Mouse (Mus musculus) heart, embryonic 16.5 days (tissue): ENCODE data around the gene Ppp1r13b. TPM values are rescaled to one million over a fixed set of nuclear protein-coding genes. Genes with fewer than 3 reads are reported as not detected.

Source experiments
- ATAC-seq: fragments of 200-750 bp; cut with Nextera tagmentation; replicated peaks from 2 replicates; pipeline ENCODE4 v1.8.0; 2017; ENCODE audit warnings: moderate number of reproducible peaks; ENCODE audit not compliant: insufficient read depth, low FRiP score; ENCODE audit errors: extremely low read depth
- H3K27ac ChIP-seq: fragments of 300-500 bp; sonication (generic); 2 replicates; pipeline ENCODE4 v1.5.1; 2014; ENCODE audit warnings: mild to moderate bottlenecking, low read length, control low read depth, moderate library complexity
- H3K27me3 ChIP-seq: fragments of 300-500 bp; sonication (generic); 2 replicates; pipeline ENCODE4 v1.6.1; 2014; ENCODE audit warnings: low read length, mixed read lengths; ENCODE audit not compliant: control insufficient read depth, insufficient read depth
- H3K36me3 ChIP-seq: fragments of 300-500 bp; sonication (generic); 2 replicates; pipeline ENCODE4 v1.6.1; 2014; ENCODE audit not compliant: control insufficient read depth, insufficient read depth
- H3K4me1 ChIP-seq: fragments of 300-500 bp; sonication (generic); 2 replicates; pipeline ENCODE4 v1.6.1; 2014; ENCODE audit warnings: low read length, mixed read lengths; ENCODE audit not compliant: control insufficient read depth, insufficient read depth
- H3K4me2 ChIP-seq: fragments of 300-500 bp; sonication (generic); 2 replicates; pipeline ENCODE4 v1.6.1; 2014; ENCODE audit warnings: low read depth, mild to moderate bottlenecking, control low read depth, low read length
- H3K4me3 ChIP-seq: fragments of 300-500 bp; sonication (generic); 2 replicates; pipeline ENCODE4 v1.5.1; 2014; ENCODE audit warnings: mild to moderate bottlenecking, control low read depth, low read length
- H3K9ac ChIP-seq: fragments of 300-500 bp; sonication (generic); 2 replicates; pipeline ENCODE4 v1.6.1; 2014; ENCODE audit warnings: low read length, control low read depth
- H3K9me3 ChIP-seq: fragments of 300-500 bp; sonication (generic); replicated peaks from 2 replicates; pipeline ENCODE4 v1.6.1; 2016; ENCODE audit warnings: low read length; ENCODE audit not compliant: control insufficient read depth
- WGBS: fragments of 180-500 bp; shearing (Covaris S2); extraction: QIAGEN DNeasy Blood & Tissue Kit; methylation state at CpG from one replicate; pipeline ENCODE4 v1.1.7; 2014; 5-methylcytosine and 5-hydroxymethylcytosine counted together
- polyA plus RNA-seq: library from polyadenylated mRNA; unstranded; fragments of >200 nt; fragmentation: Nextera tagmentation; extraction: Ambion mirVana; gene quantifications from 2 replicates; pipeline ENCODE4 v1.2.1, GENCODE M21; 2015

Gene Ppp1r13b
- polyA plus RNA-seq, 1 experiment from 2014 or later, result 11.2 TPM

DNA sequence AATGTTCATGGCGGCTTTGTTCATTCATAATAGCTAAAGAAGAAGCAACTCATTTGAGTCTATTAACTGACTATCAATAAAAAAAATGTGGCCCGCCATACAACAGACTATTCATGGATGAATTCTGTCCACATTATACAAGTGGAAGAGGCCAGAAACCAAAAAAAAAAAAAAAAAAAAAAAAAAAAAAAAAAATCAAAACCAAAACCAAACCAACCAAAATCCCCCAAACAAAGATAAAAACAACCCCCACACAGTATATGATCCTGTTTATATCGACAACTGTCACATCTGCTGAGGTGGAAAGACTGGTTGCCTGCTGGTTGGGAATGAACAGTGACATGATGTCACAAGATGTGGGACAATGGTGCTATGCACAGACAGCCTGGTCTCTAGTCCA lies 32.4 kb downstream of the Ppp1r13b start:
- WGBS, result 86% methylated on average over 3 of the region's 3 CpGs
- Histone ChIP-seq H3K27ac (no peak overlapping the region), H3K27me3 (no peaks in the 10 kb centered on the region)

GRCm38 (mm10) chr12:111874601-111875140 lies 33.2 kb downstream of the Ppp1r13b start:
- Histone ChIP-seq H3K4me1 (peaks cover 3% of the 10 kb centered on the region; the same call in 1 of the 2 replicates), H3K27me3 (no peaks in the 10 kb centered on the region), H3K9ac (no peak overlapping the region), H3K27ac (no peak overlapping the region), H3K4me2 (no peak overlapping the region), H3K36me3 (peaks cover 2% of the 10 kb centered on the region; the same call in 1 of the 2 replicates), H3K4me3 (no peak overlapping the region), H3K9me3 (no peaks in the 10 kb centered on the region)
- WGBS, result 79% methylated on average over 1 of the region's 1 CpGs
- no peak for ATAC-seq

More for the DNA sequence above, 32.4 kb downstream of the Ppp1r13b start:
- H3K9ac ChIP-seq, result no peak overlapping the region
- ATAC-seq, result no peak
- H3K4me3 ChIP-seq, result no peak overlapping the region
- H3K4me1 ChIP-seq, result peaks cover 3% of the 10 kb centered on the region; the same call in 1 of the 2 replicates
- H3K36me3 ChIP-seq, result peaks cover 2% of the 10 kb centered on the region; the same call in 1 of the 2 replicates
- H3K9me3 ChIP-seq, result no peaks in the 10 kb centered on the region
- no peak overlapping the region for H3K4me2 ChIP-seq

- no peaks in the 10 kb centered on the region for H3K27me3 ChIP-seq
- H3K4me2 ChIP-seq, result no peak overlapping the region
- ATAC-seq, result no peak
- peaks cover 9% of the 10 kb centered on the region; the same call in 1 of the 2 replicates for H3K36me3 ChIP-seq
- no peak overlapping the region for H3K9ac ChIP-seq
- H3K4me3 ChIP-seq, result no peak overlapping the region
- H3K9me3 ChIP-seq, result no peaks in the 10 kb centered on the region
- no peak overlapping the region for H3K27ac ChIP-seq
- WGBS, result 81% methylated on average over 5 of the region's 5 CpGs
- H3K4me1 ChIP-seq, result peaks cover 3% of the 10 kb centered on the region; the same call in 1 of the 2 replicates
Measured at GRCm38 (mm10) chr12:111872079-111872478, 35.8 kb downstream of the Ppp1r13b start.

- H3K4me3 ChIP-seq, result no peak overlapping the region
- WGBS, result 90% methylated on average over 7 of the region's 7 CpGs
Measured at GRCm38 (mm10) chr12:111870811-111871210, 37.1 kb downstream of the Ppp1r13b start.

GRCm38 (mm10) chr12:111869806-111870205 lies 38.1 kb downstream of the Ppp1r13b start:
- H3K27ac ChIP-seq, result no peak overlapping the region
- no peaks in the 10 kb centered on the region for H3K4me1 ChIP-seq
- no peak overlapping the region for H3K4me2 ChIP-seq
- no peak overlapping the region for H3K4me3 ChIP-seq
- H3K36me3 ChIP-seq, result peaks cover 14% of the 10 kb centered on the region; the same call in 1 of the 2 replicates
- H3K9ac ChIP-seq, result no peak overlapping the region
- no peaks in the 10 kb centered on the region for H3K27me3 ChIP-seq
- H3K9me3 ChIP-seq, result no peaks in the 10 kb centered on the region
- no peak for ATAC-seq
- 92% methylated on average over 1 of the region's 1 CpGs for whole genome bisulfite sequencing

More at GRCm38 (mm10) chr12:111870811-111871210, 37.1 kb downstream of the Ppp1r13b start:
- H3K9ac ChIP-seq, result no peak overlapping the region
- no peaks in the 10 kb centered on the region for H3K9me3 ChIP-seq
- H3K27ac ChIP-seq, result no peak overlapping the region
- H3K4me2 ChIP-seq, result no peak overlapping the region
- no peak for ATAC-seq
- H3K36me3 ChIP-seq, result peaks cover 12% of the 10 kb centered on the region; the same call in 1 of the 2 replicates
- H3K4me1 ChIP-seq, result peaks cover 2% of the 10 kb centered on the region; the same call in 1 of the 2 replicates
- no peaks in the 10 kb centered on the region for H3K27me3 ChIP-seq

DNA sequence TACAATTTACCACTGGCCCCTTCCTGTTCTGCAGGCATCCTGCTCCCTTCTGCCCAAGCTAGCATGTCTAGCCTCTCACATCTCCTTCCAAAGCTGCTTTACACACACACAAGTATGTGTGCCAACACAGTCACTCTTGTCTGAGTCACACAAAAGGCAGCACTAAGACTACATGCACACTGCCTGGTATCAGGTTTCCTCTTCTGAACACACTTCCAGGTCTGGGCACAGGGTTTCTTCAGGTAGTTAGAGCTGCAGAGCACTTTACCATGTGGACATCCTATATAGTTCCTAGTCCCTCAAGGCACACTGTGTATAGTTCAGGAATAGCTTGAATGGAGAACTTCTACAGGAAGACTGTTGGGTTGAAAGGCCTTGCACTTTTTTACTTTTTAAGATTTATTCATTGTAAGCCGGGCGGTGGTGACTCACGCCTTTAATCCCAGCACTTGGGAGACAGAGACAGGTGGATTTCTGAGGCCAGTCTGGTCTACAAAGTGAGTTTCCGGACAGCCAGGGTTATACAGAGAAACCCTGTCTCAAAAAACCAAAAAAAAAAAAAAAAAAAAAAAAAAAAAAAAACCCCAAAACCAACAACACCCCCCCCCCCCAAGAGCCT lies 43.6 kb downstream of the Ppp1r13b start:
- H3K4me2 ChIP-seq, result no peak overlapping the region
- no peaks in the 10 kb centered on the region for H3K4me1 ChIP-seq
- peaks cover 16% of the 10 kb centered on the region; the same call in 1 of the 2 replicates for H3K36me3 ChIP-seq
- no peaks in the 10 kb centered on the region for H3K9me3 ChIP-seq
- WGBS, result 92% methylated on average over 4 of the region's 4 CpGs
- no peak for ATAC-seq
- H3K27me3 ChIP-seq, result no peaks in the 10 kb centered on the region
- no peak overlapping the region for H3K9ac ChIP-seq
- H3K27ac ChIP-seq, result no peak overlapping the region
- no peak overlapping the region for H3K4me3 ChIP-seq

- Histone ChIP-seq H3K9ac (no peak overlapping the region), H3K4me2 (no peak overlapping the region), H3K27ac (no peak overlapping the region), H3K36me3 (peaks cover 5% of the 10 kb centered on the region; the same call in 1 of the 2 replicates), H3K9me3 (no peaks in the 10 kb centered on the region), H3K27me3 (no peaks in the 10 kb centered on the region), H3K4me1 (peaks cover 7% of the 10 kb centered on the region), H3K4me3 (no peak overlapping the region)
- 80% methylated on average over 2 of the region's 2 CpGs for WGBS
- no peak for ATAC-seq
Measured at GRCm38 (mm10) chr12:111855448-111855847, 52.5 kb downstream of the Ppp1r13b start.

DNA sequence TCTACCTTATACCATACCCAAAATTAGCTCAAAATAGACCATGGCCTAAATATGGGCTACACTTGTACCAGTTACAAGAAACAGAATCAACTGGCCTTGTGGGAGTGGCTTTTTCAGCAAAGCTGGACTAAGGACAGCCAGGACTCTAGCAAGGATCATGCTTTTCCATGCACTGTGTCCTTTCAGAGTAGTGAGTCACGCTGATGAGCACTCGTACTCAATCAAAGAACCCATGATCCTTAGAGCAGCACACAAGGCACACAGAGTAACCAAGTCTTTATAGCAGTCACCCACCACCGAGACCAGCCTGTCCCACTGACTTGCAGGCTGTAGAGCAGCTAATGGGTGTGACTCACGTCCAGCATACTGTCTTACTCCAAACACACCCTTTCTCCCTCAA lies 54.4 kb downstream of the Ppp1r13b start:
- Histone ChIP-seq H3K9me3 (no peaks in the 10 kb centered on the region), H3K4me1 (peaks cover 7% of the 10 kb centered on the region), H3K4me2 (no peak overlapping the region), H3K4me3 (no peak overlapping the region), H3K27ac (peak overlapping the region; percentile 50), H3K27me3 (no peaks in the 10 kb centered on the region), H3K36me3 (peaks cover 5% of the 10 kb centered on the region; the same call in 1 of the 2 replicates), H3K9ac (no peak overlapping the region)
- ATAC-seq, result no peak
- 69% methylated on average over 4 of the region's 4 CpGs for WGBS

DNA sequence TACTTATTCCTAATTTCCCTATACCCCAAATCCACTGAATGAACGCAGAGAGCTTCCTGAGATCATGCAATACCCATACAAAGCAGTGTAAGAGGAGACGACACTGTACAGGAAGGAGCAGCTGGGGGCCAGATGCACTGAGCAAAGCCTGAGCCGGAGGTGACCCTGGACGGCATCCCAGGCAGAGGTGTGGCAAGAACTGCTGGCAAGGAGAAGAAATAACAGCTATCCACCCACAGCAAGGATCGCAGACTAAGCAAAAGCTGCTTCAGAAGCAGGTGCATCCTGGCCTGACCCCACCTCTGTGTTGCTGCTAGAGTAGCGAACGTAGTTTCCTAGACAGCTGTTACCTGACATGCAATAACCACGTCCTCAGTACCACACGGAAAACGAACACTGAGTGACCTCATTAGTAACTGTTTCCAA lies 54.9 kb downstream of the Ppp1r13b start:
- peaks cover 5% of the 10 kb centered on the region; the same call in 1 of the 2 replicates for H3K36me3 ChIP-seq
- no peak overlapping the region for H3K27ac ChIP-seq
- WGBS, result 50% methylated on average over 10 of the region's 10 CpGs
- H3K4me1 ChIP-seq, result peaks cover 11% of the 10 kb centered on the region
- H3K9me3 ChIP-seq, result no peaks in the 10 kb centered on the region
- no peak overlapping the region for H3K9ac ChIP-seq
- H3K4me2 ChIP-seq, result no peak overlapping the region
- H3K4me3 ChIP-seq, result no peak overlapping the region
- peak; percentile 59; the same call in 1 of the 2 replicates for ATAC-seq
- no peaks in the 10 kb centered on the region for H3K27me3 ChIP-seq
